Mouse (Mus musculus) forebrain, embryonic 11.5 days (tissue): ENCODE results near the gene Igfals. TPM values are rescaled to one million over a fixed set of nuclear protein-coding genes. Genes with fewer than 3 reads are reported as not detected.

Experiments used
- ATAC-seq: fragments of 200-750 bp; cut with Nextera tagmentation; replicated peaks from 2 replicates; pipeline ENCODE4 v1.8.0; 2017; ENCODE audit warnings: moderate TSS enrichment; ENCODE audit not compliant: low FRiP score
- DNase-seq: peaks from one replicate; pipeline ENCODE4 v3.0.0-alpha.2; 2017; ENCODE audit warnings: low spot score
- H3K27ac ChIP-seq: fragments of 300-500 bp; sonication (generic); 2 replicates; pipeline ENCODE4 v1.5.1; 2014; ENCODE audit warnings: low read depth, low read length
- H3K27me3 ChIP-seq: fragments of 300-500 bp; sonication (generic); 2 replicates; pipeline ENCODE4 v1.6.1; 2014; ENCODE audit warnings: mild to moderate bottlenecking, low read length, mixed read lengths; ENCODE audit not compliant: control insufficient read depth, insufficient read depth
- H3K36me3 ChIP-seq: fragments of 300-500 bp; sonication (generic); 2 replicates; pipeline ENCODE4 v1.6.1; 2014; ENCODE audit warnings: mild to moderate bottlenecking, low read length, moderate library complexity, mixed read lengths; ENCODE audit not compliant: control insufficient read depth, insufficient read depth
- H3K4me1 ChIP-seq: fragments of 300-500 bp; sonication (generic); replicated peaks from 2 replicates; pipeline ENCODE4 v1.6.1; 2014; ENCODE audit warnings: low read length, mixed read lengths; ENCODE audit not compliant: control insufficient read depth, insufficient read depth
- H3K4me2 ChIP-seq: fragments of 300-500 bp; sonication (generic); 2 replicates; pipeline ENCODE4 v1.6.1; 2014; ENCODE audit warnings: low read depth, mild to moderate bottlenecking, low read length, moderate library complexity, mixed read lengths; ENCODE audit not compliant: severe bottlenecking
- H3K4me3 ChIP-seq: fragments of 300-500 bp; sonication (generic); 2 replicates; pipeline ENCODE4 v1.5.1; 2014; ENCODE audit warnings: low read depth, low read length
- H3K9ac ChIP-seq: fragments of 300-500 bp; sonication (generic); 2 replicates; pipeline ENCODE4 v1.6.1; 2014; ENCODE audit warnings: low read length
- H3K9me3 ChIP-seq: fragments of 300-500 bp; sonication (generic); 2 replicates; pipeline ENCODE4 v1.6.1; 2016; ENCODE audit warnings: low read length, mixed read lengths; ENCODE audit not compliant: control insufficient read depth
- WGBS: fragments of 180-500 bp; shearing (Covaris S2); extraction: QIAGEN DNeasy Blood & Tissue Kit; methylation state at CpG from one replicate; pipeline ENCODE4 v1.1.7; 2014; 5-methylcytosine and 5-hydroxymethylcytosine counted together
- polyA plus RNA-seq: library from polyadenylated mRNA; unstranded; fragments of >200 nt; fragmentation: Nextera tagmentation; extraction: Ambion mirVana; gene quantifications from 2 replicates; pipeline ENCODE4 v1.2.1, GENCODE M21; 2014

Igfals gene
- polyA plus RNA-seq, 1 experiment from 2014 or later = not detected

- H3K4me2 ChIP-seq = no peak overlapping the region
- H3K4me1 ChIP-seq = peaks cover 3% of the 10 kb centered on the region; the same call in 1 of the 2 replicates
- peaks cover 28% of the 10 kb centered on the region for H3K36me3 ChIP-seq
- H3K9ac ChIP-seq = no peak overlapping the region
- H3K4me3 ChIP-seq = no peak overlapping the region
- no peak for ATAC-seq
- no peak overlapping the region for H3K27ac ChIP-seq
- no peaks in the 10 kb centered on the region for H3K9me3 ChIP-seq
- DNase-seq = no peak
- H3K27me3 ChIP-seq = no peaks in the 10 kb centered on the region
- WGBS = 93% methylated on average over 5 of the region's 5 CpGs
Observed at GRCm38 (mm10) chr17:24902124-24902523, 36.3 kb downstream of the Igfals start.

GRCm38 (mm10) chr17:24902671-24903474, 37.1 kb downstream of the Igfals start:
- H3K4me1 ChIP-seq = no peaks in the 10 kb centered on the region
- DNase-seq = no peak
- WGBS = 67% methylated on average over 9 of the region's 9 CpGs

GRCm38 (mm10) chr17:24903767-24904166, 38.0 kb downstream of the Igfals start:
- Histone ChIP-seq H3K9ac (no peak overlapping the region), H3K4me3 (no peak overlapping the region), H3K4me1 (no peaks in the 10 kb centered on the region), H3K27me3 (no peaks in the 10 kb centered on the region), H3K4me2 (no peak overlapping the region), H3K36me3 (peaks cover 29% of the 10 kb centered on the region), H3K9me3 (no peaks in the 10 kb centered on the region), H3K27ac (no peak overlapping the region)
- WGBS = 91% methylated on average over 9 of the region's 9 CpGs
- ATAC-seq (no peak), DNase-seq (no peak)

More at GRCm38 (mm10) chr17:24902671-24903474, 37.1 kb downstream of the Igfals start:
- H3K27ac ChIP-seq = no peak overlapping the region
- no peaks in the 10 kb centered on the region for H3K9me3 ChIP-seq
- no peak overlapping the region for H3K9ac ChIP-seq
- no peak overlapping the region for H3K4me2 ChIP-seq
- no peak for ATAC-seq
- H3K4me3 ChIP-seq = no peak overlapping the region
- H3K27me3 ChIP-seq = no peaks in the 10 kb centered on the region
- H3K36me3 ChIP-seq = peaks cover 29% of the 10 kb centered on the region

- Histone ChIP-seq H3K4me1 (no peaks in the 10 kb centered on the region), H3K27me3 (no peaks in the 10 kb centered on the region), H3K4me2 (no peak overlapping the region), H3K27ac (no peak overlapping the region), H3K9ac (no peak overlapping the region), H3K4me3 (no peak overlapping the region), H3K36me3 (peaks cover 27% of the 10 kb centered on the region), H3K9me3 (no peaks in the 10 kb centered on the region)
- ATAC-seq = no peak
- 92% methylated on average over 2 of the region's 2 CpGs for WGBS
- DNase-seq = no peak
Observed at GRCm38 (mm10) chr17:24907591-24907990, 41.8 kb downstream of the Igfals start.

- Histone ChIP-seq H3K9ac (no peak overlapping the region), H3K4me2 (no peak overlapping the region), H3K4me1 (no peaks in the 10 kb centered on the region), H3K27ac (no peak overlapping the region), H3K4me3 (no peak overlapping the region), H3K36me3 (peaks cover 19% of the 10 kb centered on the region), H3K27me3 (no peaks in the 10 kb centered on the region), H3K9me3 (no peaks in the 10 kb centered on the region)
- no peak for DNase-seq
- no peak for ATAC-seq
Observed at GRCm38 (mm10) chr17:24913984-24914383, 48.2 kb downstream of the Igfals start.

GRCm38 (mm10) chr17:24923246-24923645, 57.4 kb downstream of the Igfals start:
- Histone ChIP-seq H3K27ac (no peak overlapping the region), H3K27me3 (no peaks in the 10 kb centered on the region), H3K4me2 (no peak overlapping the region), H3K36me3 (peaks cover 7% of the 10 kb centered on the region; the same call in 1 of the 2 replicates), H3K9ac (no peak overlapping the region), H3K9me3 (no peaks in the 10 kb centered on the region), H3K4me1 (no peaks in the 10 kb centered on the region), H3K4me3 (no peak overlapping the region)
- ATAC-seq (no peak), DNase-seq (no peak)
- 94% methylated on average over 1 of the region's 1 CpGs for WGBS

GRCm38 (mm10) chr17:24929506-24929905, 63.7 kb downstream of the Igfals start:
- H3K4me2 ChIP-seq = no peak overlapping the region
- WGBS = 86% methylated on average over 1 of the region's 1 CpGs
- H3K27ac ChIP-seq = no peak overlapping the region

More at GRCm38 (mm10) chr17:24929506-24929905, 63.7 kb downstream of the Igfals start:
- H3K27me3 ChIP-seq = no peaks in the 10 kb centered on the region
- DNase-seq = no peak
- H3K9ac ChIP-seq = no peak overlapping the region
- no peak overlapping the region for H3K4me3 ChIP-seq
- H3K9me3 ChIP-seq = no peaks in the 10 kb centered on the region
- H3K4me1 ChIP-seq = no peaks in the 10 kb centered on the region
- ATAC-seq = no peak
- H3K36me3 ChIP-seq = peaks cover 2% of the 10 kb centered on the region; the same call in 1 of the 2 replicates
